Mouse (Mus musculus): ENCODE measurements at regions not wholly inside any gene's neighbourhood (a gene's known extent, or its start where the extent isn't known, plus 50 kb on each side); places are given as distances from the start of the nearest gene placed in this dataset.

DNA sequence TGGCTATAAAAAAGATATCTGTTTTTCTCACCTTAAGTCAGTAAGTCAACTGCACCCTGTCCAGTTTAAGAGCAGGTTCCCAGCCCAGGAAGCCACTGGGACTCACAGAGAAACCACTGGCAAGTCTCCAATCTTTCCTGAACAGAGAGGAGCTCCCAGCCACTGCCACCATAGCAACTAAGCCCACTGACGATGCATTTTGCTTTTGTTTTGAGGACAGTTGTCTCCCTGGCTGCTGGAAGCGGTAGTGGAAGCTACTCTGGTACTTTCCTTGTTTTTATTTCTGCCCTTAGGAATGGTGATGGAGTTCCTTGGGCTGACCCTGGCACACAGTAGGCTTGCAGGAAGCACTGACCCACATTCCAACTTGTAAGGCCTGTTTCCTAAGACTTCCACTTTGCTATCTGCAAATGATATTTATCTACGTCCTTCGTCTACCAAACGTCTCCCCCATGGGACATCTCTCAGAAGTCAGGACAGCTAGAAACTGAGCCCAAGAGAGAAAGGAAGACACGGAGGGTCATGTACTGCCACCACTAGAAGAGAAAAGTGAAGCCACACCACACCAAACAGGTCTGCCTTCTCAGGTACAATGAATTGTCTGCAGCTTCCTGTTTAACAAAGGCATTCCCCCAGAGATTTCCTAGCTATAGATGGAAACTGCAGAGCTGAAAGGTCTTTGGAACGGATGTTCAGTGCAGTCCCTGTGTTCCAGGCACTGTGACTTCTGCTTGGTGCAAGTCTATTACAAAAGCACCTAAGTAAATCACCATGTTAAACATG is 125.7 kb upstream of the Fmo9 start:
- in situ Hi-C loops (cut with MboI, MseI): no loop called here

- in situ Hi-C loops (cut with MboI, MseI): no loop called here
Measured at GRCm38 (mm10) chr1:166811341-166812071, 129.9 kb upstream of the Fmo9 start.

GRCm38 (mm10) chr1:166812072-166812461 is 130.4 kb upstream of the Fmo9 start:
- in situ Hi-C loops (cut with MboI, MseI): no loop called here

GRCm38 (mm10) chr1:166812920-166813439 is 131.3 kb upstream of the Fmo9 start:
- in situ Hi-C loops (cut with MboI, MseI): no loop called here

- in situ Hi-C loops (cut with MboI, MseI): no loop called here
Measured at GRCm38 (mm10) chr1:166817927-166818326, 136.3 kb upstream of the Fmo9 start.

DNA sequence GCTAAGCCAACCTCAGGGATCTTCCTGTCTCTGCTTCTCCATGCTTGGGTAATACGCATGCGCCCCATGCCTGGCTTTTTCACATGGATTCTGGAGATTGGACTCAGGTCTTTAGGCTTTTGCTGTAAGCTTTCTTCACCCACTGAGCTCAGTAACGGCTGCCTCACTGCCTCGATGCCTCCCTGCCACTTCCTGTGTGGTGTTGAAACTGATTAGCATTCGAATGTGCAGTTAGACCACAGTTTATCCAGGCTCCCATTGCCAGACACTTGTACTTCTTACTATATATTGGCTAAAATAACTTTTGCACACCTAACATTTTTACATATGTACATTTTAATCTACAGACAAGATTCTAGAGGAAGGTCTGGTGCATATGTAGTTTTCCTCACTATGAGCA is 137.0 kb upstream of the Fmo9 start:
- in situ Hi-C loops (cut with MboI, MseI): no loop called here

DNA sequence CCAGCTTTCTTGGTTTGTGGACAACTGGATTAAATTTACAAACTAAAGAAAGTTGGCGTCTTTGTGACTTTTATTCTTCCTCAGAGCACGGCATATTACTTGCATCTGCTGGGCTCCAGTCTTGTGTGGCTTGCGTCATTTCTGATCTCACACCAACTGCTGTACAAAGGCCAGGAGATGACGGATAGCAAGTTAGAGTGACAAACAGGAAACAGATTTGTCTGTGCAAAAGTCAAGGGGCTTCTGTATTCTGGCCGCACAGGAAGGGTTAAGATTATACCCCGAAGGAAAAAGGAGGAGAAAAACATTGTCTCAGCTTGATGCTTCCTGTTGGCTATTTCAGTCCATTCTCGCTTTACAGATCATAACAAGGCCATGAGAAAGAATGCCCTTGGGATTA is 137.8 kb upstream of the Fmo9 start:
- in situ Hi-C loops (cut with MboI, MseI): no loop called here

DNA sequence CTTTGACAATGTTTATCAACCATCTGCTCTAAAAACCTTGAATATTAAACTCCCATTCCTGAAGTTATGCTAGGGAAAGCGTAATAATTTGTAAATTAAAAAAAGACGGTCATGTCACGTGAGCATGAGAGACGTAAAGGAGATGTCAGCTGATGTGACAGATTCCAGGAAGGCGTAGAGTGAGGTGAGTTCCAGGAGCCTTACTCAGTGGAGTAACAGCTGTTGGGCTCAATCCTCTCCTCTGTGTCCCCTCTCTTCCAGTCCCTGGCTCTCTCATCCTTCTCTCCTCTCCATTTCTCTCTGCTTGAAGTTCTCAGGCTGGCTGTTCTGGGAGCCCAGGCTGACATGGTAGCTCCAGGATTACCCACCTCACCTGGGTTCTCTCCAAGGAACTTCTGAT is 138.4 kb upstream of the Fmo9 start:
- in situ Hi-C loops (cut with MboI, MseI): no loop called here

- in situ Hi-C loops (cut with MboI, MseI): no loop called here
Measured at GRCm38 (mm10) chr1:166821146-166821545, 139.5 kb upstream of the Fmo9 start.

DNA sequence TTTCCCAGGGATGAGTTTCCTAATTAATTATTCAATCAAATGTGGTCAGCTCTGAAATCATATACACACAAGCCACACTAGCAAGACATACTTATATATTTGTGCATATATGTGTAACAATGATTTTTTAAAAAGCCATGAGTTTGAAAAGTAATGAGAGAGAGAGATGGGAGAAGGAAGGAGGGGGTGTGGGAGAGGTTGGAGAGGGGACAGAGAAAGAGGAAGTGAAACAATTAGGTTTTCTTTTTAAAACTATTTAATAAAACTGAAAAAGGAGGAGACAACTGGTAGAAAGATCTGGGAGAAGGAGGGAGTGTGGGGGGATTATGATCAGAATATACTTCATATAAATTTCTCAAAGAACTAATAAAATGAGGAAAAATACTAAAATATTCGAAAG is 155.7 kb upstream of the Fmo9 start:
- in situ Hi-C loops (cut with MboI, MseI): no loop called here

DNA sequence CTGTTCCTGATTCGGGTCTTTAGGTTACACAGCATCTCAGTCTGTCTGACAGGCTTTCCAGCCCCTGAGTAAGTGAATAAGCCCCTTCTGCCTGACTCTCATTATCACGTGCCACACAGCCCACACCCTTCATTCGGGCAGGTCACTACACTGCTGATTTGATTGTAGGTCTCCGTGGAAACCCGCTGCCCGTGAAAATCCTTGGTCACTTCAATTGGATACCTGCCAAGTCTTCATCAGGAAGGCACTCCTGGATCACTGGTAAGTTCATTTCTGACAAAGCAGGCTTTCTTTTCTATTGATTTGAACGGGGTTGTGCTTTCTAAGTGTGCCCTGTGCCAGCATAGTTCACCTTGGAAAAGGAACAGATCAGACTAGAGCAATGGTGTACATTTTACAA is 158.2 kb upstream of the Fmo9 start:
- in situ Hi-C loops (cut with MboI, MseI): no loop called here

- in situ Hi-C loops (cut with MboI, MseI): no loop called here
Measured at GRCm38 (mm10) chr1:166843397-166843877, 157.8 kb upstream of the Fam78b start.

DNA sequence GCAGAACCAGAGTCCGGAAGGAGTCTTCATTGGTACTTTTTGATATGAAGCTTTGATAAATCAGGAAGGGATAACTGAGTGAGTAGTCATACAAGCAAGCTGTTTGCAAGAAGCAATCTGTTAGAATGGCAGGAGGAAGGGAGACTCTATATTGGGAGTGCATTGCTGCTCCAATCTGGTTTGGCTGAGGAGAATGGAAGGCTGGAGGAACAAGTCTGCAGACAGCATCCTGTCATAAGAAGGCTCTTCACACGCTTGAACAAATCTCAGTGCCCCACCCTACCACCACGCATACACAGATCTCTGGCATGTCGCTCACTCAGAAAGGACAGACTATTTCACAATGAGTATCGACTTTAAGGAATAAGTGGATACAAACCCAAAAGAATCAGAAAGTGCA is 154.7 kb upstream of the Fam78b start:
- in situ Hi-C loops (cut with MboI, MseI): no loop called here

GRCm38 (mm10) chr1:166847233-166847632 is 154.0 kb upstream of the Fam78b start:
- in situ Hi-C loops (cut with MboI, MseI): no loop called here

GRCm38 (mm10) chr1:166848015-166848535 is 153.1 kb upstream of the Fam78b start:
- in situ Hi-C loops (cut with MboI, MseI): no loop called here

GRCm38 (mm10) chr1:166855988-166856387 is 145.2 kb upstream of the Fam78b start:
- in situ Hi-C loops (cut with MboI, MseI): no loop called here

GRCm38 (mm10) chr1:166866256-166866655 is 135.0 kb upstream of the Fam78b start:
- in situ Hi-C loops (cut with MboI, MseI): no loop called here

DNA sequence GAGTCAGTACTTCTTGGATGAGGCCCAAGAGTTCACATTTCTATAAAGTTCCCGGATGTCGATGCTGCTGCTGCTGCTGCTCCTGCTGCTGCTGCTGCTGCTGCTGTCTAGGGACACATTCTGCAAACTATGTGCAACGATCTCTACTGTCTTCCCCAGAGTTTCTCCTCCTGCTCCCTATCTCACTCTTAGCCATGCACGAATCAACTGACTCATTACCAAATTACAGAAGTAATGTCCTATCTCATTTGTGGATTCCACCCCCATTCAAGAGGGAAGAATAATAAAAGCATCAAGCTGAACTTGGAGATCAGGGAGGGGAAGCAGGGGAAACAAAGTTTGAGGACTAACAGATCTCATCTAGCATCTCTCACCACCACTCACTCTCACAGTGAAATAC is 130.0 kb upstream of the Fam78b start:
- in situ Hi-C loops (cut with MboI, MseI): no loop called here

DNA sequence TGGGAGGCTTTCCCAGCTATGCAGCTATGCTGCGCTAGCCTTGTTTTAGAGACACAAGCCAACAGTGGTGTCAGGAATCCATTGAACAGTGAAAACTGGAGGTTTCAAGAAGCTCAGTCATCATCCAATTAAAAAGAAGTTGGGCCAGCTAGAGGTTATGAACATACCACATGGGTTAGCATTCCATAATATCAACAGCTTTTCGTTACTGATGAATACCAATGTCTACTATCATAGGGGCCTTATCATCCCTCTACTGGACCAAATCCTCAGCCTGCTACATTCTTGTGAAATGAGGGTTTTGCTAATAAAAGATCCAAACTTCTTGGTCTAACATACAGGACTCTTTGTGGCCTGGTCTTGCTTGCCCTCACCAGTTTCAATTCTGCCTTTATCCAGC is 124.8 kb upstream of the Fam78b start:
- in situ Hi-C loops (cut with MboI, MseI): no loop called here

DNA sequence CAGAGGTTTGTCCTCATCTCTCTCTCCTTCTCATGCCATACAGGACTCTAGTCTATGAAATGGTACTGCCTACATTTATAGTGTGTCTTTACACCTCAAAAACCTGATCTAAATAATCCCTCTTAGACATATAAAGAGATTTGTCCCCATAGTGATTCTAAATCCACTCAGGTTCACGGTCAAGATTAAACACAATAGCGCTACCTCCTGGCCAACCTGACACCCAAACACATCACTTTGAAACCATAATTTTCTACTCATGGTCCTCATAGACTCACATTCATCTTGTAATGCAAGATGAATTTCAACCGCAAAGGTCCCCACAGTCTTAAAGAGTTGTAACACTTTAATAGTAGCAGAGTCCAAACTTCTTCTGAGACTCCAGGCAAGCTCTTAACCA is 118.0 kb upstream of the Fam78b start:
- in situ Hi-C loops (cut with MboI, MseI): no loop called here

GRCm38 (mm10) chr1:166895945-166896344 is 105.3 kb upstream of the Fam78b start:
- in situ Hi-C loops (cut with MboI, MseI): no loop called here

DNA sequence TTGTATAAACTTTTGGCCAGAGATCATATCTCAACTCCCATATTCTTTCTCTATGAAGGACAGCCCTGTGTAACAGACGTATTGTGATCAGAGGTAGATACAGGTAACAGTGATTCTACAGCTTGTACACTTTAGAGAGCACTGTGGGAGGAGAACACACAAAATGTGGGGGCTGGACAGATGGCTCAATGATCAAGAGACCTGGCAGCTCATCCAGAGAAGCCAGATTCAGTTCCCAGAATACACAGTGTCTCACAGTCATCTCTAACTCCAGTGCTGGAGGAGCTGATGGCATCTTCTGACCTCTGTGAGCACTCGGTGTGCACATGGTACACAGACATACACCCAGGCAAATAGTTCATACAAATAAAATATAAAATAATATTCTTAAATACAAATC is 102.5 kb upstream of the Fam78b start:
- in situ Hi-C loops (cut with MboI, MseI): no loop called here

- in situ Hi-C loops (cut with MboI, MseI): no loop called here
Measured at GRCm38 (mm10) chr1:166899238-166899637, 102.0 kb upstream of the Fam78b start.
